Mouse (Mus musculus) brain, adult 2 months (tissue): ENCODE results near the gene Fndc9.

Experiments
- DNase-seq: peaks from one replicate; pipeline ENCODE4 v3.0.0; 2011; ENCODE audit warnings: low read depth, low spot score

Fndc9 gene

DNA sequence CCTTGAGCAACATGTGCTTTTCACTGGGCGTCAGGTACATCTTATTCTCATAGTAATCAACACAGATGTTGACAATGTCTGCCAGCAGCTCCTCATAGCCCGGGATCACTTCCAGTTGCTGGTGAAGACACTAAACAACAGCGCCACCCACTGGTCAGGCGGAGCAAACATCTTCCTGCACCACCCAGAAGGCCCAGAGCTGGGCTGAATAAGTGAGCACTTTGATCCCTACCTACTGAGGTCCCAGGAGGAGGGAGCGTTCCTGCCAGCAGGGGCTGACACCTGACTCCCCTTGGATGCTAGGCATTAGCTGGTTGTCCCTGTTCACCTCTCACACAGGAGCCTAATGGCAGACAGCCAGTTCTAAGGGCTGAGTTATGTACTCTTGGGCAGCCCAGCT, 41.4 kb downstream of the Fndc9 start:
- peak; percentile 72 for DNase-seq

DNA sequence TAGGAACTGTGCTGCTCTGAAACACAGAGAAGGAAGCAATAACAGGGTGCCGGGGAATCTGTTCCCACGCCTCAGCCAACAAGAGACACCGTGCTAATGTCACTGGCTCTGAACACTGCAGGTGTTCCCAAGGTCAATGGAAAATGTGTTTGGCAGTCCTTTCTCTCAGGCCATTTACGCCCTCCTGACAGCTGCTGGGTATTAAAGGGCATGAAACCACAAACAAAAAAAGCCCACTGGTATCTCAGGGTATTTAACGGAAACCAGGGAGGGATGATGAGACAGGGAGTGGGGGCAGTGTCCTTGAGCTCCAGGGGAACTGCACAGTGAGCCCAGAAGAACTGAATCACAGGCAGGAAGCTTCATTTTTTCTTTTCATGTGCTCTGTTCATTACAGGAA, 42.8 kb downstream of the Fndc9 start:
- no peak for DNase-seq

GRCm38 (mm10) chr11:46278709-46279108, 43.4 kb downstream of the Fndc9 start:
- peak; percentile 51 for DNase-seq

DNA sequence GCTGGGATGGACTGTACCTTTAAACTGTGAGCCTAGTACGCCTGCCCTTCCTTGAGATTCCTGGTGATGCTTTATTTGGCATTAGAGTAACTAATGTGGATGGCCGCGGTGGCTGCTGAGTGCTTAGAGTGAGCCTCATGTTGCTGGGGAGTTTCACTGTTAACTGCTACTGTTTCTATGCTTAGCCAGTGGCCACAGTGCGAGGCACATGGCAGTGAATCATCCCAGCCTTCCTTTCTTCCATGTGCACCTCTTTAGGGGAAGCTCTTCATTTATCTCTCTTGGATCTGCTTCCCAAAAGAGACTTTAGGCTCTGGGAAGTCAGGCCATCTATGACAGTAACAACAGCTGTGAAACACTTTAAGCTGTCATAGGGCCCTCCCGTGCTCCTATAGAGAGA, 47.3 kb downstream of the Fndc9 start:
- DNase-seq, result peak; percentile 51

DNA sequence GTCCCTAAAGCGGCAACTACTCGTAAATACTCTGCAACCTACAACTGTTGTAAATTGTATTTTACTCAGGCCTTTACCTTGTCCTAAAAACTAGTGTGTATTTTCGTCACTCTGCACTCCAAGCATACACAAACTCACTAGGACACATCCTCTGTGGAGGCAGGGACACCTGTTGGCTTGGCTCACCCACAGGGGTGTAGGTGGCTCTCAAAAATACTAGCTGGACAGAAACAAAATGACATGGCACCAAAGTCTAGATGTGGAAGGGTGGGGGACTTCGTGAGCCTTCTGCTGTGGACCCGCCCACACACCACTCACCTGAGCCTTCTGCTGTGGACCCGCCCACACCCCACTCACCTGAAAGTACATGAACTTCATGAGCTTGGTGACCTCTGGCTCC, 48.5 kb downstream of the Fndc9 start:
- DNase-seq, result peak; percentile 58

- peak; percentile 72 for DNase-seq
These were observed 51.5 kb downstream of the Fndc9 start for GRCm38 (mm10) chr11:46286803-46287202.

DNA sequence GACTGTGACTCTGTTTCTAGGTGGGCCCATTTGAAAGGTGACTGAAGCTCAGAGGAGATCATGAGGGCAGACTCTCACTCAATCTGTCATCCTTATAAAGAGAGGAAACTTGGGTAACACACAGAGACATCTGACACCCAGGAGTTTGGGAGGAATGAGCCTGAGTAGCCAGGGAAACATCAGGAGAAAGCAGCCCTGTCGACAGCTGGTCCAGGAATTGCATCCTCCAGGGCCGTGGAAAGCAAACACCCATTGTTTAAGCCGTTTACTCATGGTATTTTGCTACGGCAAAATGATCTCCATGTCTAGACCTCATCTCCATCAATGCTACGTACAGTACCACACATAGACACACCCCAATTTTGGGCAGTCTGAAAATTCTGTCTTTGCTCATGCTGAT, 52.8 kb downstream of the Fndc9 start:
- DNase-seq, result no peak

- no peak for DNase-seq
These were observed 53.7 kb downstream of the Fndc9 start for GRCm38 (mm10) chr11:46289022-46289421.
